Mouse (Mus musculus): ENCODE data around the gene Ap4s1. TPM values are rescaled to one million over a fixed set of nuclear protein-coding genes. Genes with fewer than 3 reads are reported as not detected.

Gene Ap4s1
- total RNA-seq, 2 experiments from 2014 or later = 43.7 to 44.7 TPM

DNA sequence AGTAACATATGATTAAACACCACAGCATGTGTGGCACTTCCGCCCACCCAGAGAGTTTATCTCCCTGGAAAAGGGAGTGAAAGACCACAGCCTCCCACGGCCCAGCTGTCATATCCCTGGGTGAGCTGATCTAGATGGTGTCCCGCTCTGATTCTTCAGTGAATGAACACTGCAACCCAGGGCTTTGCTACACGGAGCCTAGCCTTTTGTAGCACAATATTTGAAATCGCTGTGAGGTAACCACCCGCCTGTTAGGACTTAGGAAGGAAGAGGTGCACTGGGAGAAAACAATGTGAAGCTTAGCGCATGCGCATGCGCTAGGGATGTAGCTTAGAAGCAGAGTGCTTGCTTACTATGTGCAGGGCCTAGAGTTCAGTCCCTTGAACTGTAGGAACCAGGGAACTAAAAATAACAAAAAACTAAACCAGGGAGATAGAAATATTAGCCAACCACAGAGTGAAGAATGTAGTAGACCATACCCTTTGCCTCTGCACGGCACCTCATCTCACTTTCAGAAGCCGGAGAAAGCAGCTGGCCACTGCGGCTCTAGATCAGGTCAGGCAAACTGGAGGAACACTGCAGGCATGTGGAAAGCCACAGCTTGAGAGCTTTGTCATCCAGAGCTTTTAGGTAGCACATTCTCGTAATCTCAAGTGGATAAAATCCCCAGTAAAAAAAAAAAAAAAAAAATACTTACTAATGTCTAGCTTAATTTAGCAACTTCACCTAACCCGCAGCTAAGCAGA lies 18.3 kb downstream of the Ap4s1 start:
- TF ChIP-seq CTCF (conservative IDR thresholded peaks at IDR 0.05) = no peak
- peak overlapping the region; percentile 15; the same call in 1 of the 2 replicates for H3K4me3 ChIP-seq
- H3K27ac ChIP-seq = peak overlapping the region; percentile 62
- peak; percentile 81 to 87 for DNase-seq (ENCODE audit: low spot score in 2 of 2)

DNA sequence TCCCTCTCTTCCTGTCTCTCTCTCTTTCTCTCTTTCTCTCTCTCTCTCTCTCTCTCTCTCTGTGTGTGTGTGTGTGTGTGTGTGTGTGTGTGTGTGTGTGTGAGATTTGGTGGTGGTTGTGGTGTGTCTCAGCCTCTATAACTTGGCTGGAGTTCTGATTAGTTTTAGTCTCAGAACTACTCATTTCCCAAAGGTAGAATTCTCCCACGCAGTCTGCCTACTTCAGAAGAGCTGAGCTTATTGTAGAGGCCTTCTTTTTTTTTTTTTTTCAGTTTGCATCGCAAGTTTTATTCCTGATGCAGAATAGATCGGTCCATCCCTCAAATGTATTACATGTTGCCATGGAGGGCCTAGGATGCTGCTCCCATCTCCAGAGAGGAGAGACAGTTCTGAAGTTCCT lies 18.9 kb downstream of the Ap4s1 start:
- H3K27ac ChIP-seq = no peak overlapping the region
- no peak for DNase-seq (ENCODE audit: low spot score in 2 of 2)
- TF ChIP-seq CTCF (conservative IDR thresholded peaks at IDR 0.05) = no peak
- no peak overlapping the region for H3K4me3 ChIP-seq

DNA sequence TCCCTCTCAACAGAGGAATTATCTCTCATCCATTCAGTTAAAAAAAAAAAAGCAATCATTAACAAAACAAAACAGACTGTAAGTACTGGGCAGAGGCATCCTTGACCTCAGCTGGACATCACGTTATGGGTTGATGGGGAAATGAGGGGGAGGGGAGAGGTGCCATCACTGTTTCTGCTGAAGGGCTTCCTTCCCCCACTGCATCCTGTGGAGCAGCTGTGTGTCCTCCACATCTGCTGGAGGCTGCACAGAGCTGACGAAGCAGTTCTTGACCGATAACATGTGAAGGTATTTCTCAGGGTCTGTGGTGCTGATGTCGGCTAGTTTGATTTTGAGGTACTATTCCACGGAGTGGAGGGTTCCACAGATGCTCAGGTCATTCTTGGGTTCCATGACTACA lies 19.3 kb downstream of the Ap4s1 start:
- H3K4me3 ChIP-seq = no peak overlapping the region
- no peak overlapping the region for H3K27ac ChIP-seq
- no peak for DNase-seq (ENCODE audit: low spot score in 2 of 2)
- no peak for TF ChIP-seq CTCF (conservative IDR thresholded peaks at IDR 0.05)

DNA sequence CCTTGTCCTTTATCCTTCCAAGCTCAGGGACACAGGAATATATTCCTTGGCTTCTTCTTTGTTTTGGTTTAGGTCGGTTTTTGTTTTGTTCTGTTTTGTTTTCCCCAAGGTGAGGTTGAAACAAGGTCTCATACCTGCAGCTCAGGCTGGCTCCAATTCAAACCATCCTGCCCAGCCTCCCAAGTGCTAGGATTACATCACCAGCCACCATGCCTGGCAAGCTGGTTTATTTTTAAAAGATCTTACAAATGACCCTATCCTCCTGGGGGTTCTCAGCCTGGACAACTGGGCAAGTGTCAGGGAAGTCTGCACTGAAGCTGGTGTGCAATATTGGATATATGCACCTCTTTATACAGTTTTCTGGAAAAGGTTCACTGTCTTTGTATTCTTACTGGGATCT lies 21.9 kb downstream of the Ap4s1 start:
- no peak for TF ChIP-seq CTCF (conservative IDR thresholded peaks at IDR 0.05)
- H3K4me3 ChIP-seq = no peak overlapping the region
- H3K27ac ChIP-seq = no peak overlapping the region
- DNase-seq (ENCODE audit: low spot score in 2 of 2) = no peak

DNA sequence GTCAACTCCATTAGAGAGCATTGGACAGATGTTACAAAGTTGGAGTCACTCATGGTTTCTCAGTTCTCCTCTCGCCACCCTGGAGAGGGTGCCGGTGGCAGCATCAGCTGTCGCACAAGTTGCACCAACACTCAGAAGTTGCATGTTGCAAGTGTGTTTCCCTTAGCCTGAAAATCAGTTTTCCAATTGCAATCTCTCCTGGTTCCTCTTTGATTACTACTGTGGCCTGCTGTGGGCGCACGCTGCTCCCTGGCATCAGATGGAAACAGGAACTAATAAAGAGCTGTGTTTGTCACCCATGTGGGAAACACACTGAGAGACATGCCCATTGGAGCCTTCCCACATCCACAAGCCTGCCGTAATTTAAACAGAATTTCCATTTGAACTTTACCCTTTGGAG lies 27.8 kb downstream of the Ap4s1 start:
- no peak overlapping the region for H3K27ac ChIP-seq
- no peak for TF ChIP-seq CTCF (conservative IDR thresholded peaks at IDR 0.05)
- no peak overlapping the region for H3K4me3 ChIP-seq
- no peak for DNase-seq (ENCODE audit: low spot score in 2 of 2)

DNA sequence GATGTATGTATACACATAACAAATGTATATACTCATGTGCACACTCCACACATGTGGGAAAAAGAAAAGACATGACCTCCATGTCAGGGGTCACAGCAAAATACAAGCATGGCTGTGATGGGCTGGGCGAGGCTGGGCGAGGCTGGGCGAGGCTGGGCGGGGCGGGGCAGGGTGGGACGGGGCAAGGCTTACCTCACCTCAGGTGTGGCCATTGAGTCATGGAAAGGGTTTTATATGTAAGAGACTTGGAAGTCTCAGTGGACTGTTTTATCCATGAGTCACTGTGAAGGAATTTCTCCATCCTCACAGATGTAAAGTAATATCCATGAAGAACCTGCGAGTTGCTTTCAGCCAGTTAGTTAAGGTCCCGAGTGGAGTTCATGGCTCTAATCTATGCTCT lies 31.0 kb downstream of the Ap4s1 start:
- no peak for TF ChIP-seq CTCF (conservative IDR thresholded peaks at IDR 0.05)
- DNase-seq (ENCODE audit: low spot score in 2 of 2) = no peak
- H3K27ac ChIP-seq = no peak overlapping the region
- no peak overlapping the region for H3K4me3 ChIP-seq

DNA sequence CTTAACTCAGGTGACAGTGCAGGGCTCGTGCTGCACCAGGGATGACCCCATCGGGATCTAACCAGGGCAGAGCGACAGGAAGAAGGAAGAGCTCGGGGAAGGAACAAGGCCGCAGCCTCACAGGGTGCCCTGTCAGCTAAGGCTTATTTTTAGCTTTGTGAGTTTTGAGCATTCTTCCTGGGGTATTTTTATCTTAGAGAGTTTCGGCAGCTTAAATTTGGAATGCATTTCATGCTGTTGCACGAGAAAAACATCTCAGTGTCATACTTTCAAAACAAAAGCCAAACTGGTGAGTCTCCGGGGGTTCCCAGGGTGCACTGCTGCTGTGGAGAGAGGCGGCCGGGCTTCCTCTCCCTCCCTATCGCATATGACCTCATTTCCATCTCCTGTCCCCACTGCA lies 38.2 kb downstream of the Ap4s1 start:
- peak overlapping the region; percentile 63 for H3K27ac ChIP-seq
- peak overlapping the region; percentile 10; the same call in 1 of the 2 replicates for H3K4me3 ChIP-seq
- DNase-seq (ENCODE audit: low spot score in 2 of 2) = no peak
- TF ChIP-seq CTCF (conservative IDR thresholded peaks at IDR 0.05) = no peak

DNA sequence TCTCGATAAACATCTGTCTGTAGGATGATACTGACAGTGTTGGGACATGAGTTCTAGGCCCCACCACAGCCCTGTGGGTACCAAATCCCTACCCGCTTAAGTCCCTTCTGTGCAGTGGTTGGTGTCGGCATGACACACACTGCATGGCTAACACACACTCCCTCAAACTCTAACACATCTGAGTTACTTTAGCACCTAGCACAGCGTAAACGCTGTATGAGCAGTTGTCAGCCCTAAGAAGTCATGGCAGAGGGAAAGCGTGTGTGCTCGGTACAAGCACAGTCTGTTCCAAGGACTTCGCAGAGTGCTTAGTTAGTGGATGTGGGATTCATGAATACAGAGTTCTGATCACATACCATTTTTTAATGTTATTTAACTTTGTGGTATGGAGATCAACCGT lies 39.0 kb downstream of the Ap4s1 start:
- no peak for TF ChIP-seq CTCF (conservative IDR thresholded peaks at IDR 0.05)
- no peak for DNase-seq (ENCODE audit: low spot score in 2 of 2)
- no peak overlapping the region for H3K4me3 ChIP-seq
- peak overlapping the region; percentile 63; the same call in 1 of the 2 replicates for H3K27ac ChIP-seq

DNA sequence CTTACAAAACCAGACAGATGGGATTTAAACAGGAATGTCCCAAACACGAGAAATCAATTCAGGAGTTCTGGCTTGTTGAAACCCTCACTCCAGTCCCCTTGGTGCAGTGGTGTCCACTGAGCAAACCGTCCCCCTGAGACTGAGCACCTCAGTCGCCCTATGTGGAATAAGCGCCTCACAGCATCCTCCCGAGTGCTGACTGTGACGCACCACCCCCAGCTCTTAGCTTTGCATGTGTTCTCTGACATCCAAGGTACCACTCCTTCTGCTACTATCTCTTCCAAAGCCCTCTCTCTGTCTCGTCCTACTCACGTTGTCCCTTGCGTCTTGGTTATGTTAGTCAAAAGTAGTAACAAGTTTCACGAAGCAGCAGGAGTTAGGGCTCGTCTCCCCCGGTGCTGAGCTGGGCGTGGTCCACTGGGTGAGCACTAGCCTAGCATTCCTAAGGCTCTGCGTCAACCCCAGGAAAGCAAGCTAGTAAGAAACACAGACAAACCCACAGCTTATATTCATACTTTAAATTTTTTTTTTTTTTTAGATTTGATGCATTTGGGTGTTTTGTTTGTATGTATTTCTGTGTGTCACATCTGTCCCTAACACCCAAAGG lies 43.9 kb downstream of the Ap4s1 start:
- DNase-seq (ENCODE audit: low spot score in 2 of 2) = no peak
- no peak for TF ChIP-seq CTCF (conservative IDR thresholded peaks at IDR 0.05)
- Histone ChIP-seq H3K4me3 (no peak overlapping the region), H3K27ac (no peak overlapping the region)

DNA sequence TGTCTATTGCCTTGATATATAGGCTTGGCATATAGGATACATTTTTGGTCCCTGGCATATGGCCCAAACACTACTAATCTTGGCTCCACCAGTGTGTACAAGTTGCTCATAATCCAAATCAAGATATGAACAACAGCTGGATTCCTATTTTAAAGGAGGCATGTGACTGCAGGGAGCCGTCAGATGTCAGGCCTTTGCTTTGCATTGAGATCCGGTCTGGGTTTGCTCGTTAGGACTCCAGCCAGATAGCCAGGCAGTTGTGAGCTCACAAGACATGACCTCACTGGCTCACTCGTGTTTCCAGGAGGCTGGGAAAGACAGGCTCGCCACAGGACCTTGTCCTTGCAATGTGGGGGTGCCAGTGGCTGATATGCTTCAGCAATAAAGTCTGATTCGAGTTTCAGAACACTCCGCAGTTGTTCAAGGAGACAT lies 45.0 kb downstream of the Ap4s1 start:
- no peak for TF ChIP-seq CTCF (conservative IDR thresholded peaks at IDR 0.05)
- Histone ChIP-seq H3K27ac (no peak overlapping the region; the same call in 1 of the 2 replicates), H3K4me3 (no peak overlapping the region)
- DNase-seq (ENCODE audit: low spot score in 2 of 2) = no peak

DNA sequence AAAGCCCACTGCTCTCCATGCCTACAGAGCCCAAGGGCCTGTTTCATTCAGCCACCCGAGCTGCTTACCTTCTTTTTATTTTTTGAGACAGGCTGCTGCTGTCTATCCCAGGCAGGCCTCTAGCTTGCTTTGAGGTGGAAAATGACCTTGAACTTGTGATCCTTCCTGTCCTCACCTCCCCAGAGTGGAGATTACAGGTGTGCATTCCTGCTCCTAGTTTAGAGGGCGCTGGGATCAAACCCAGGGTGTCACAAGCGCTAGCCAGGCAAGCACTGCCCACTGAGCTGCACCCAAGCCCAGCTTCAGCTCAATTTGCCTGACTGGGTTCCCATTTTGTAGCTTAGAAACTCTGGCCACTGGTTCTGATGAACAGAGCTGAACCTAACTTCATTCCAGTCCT lies 45.5 kb downstream of the Ap4s1 start:
- H3K4me3 ChIP-seq = no peak overlapping the region
- no peak for TF ChIP-seq CTCF (conservative IDR thresholded peaks at IDR 0.05)
- no peak for DNase-seq (ENCODE audit: low spot score in 2 of 2)
- no peak overlapping the region; the same call in 1 of the 2 replicates for H3K27ac ChIP-seq

DNA sequence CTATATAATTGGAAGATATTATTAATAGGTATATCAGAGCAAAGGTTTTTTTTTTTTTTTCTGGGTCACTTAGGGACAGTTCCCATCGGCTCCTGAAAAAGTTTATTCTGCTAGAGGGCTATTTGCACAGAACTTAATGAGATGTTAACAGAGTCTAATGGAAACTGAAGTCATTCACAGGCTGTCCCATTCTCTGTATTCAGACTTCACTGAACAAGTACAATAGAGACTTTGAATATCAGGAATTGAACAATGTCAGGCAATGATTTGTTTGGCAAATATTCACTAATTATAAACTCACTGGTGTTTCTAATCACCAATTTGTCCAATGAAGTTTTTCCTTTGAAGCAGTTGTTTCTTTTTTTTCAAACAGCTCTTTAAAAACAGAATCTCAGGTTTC lies 46.0 kb downstream of the Ap4s1 start:
- no peak overlapping the region; the same call in 1 of the 2 replicates for H3K27ac ChIP-seq
- no peak for DNase-seq (ENCODE audit: low spot score in 2 of 2)
- TF ChIP-seq CTCF (conservative IDR thresholded peaks at IDR 0.05) = no peak
- no peak overlapping the region for H3K4me3 ChIP-seq

DNA sequence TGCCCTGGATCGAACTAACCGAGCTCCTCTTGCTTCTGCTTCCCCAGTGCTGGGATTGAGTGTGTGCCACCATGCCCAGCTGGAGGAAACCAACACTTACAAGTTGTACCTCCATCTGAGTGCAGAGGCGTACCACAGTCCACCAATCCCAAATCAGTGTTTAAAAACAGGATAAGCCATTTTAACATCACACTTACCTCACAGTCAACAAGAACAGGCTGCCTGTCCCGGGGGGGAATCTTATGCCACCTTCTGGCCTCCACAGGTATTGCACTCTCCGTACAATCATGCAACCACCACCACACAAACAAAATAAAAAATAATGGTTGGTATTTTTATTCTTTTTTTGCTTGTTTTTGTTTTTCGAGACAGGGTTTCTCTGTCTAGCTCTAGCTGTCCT lies 50.9 kb downstream of the Ap4s1 start:
- no peak for DNase-seq (ENCODE audit: low spot score in 2 of 2)
- Histone ChIP-seq H3K27ac (no peak overlapping the region), H3K4me3 (no peak overlapping the region)
- peak; percentile 84 for TF ChIP-seq CTCF (conservative IDR thresholded peaks at IDR 0.05)

DNA sequence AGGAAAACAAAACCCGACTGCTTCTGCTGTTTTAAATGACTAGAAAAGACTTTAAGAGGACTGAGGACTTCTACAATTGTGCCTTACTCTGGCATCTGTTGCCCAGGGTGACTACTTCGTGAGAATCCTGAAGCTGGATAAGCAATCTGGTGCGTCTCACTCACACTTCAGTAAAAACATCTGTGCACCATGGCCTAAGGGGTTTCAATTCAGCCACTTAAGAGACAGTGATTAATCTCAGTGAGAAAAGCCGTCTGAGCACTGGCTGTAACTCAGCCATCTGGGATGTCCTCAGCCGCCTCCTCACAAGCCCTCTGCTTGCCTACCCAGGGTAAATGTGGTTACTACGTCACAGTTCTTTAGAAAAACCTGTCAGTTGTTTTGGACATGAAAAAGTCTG lies 54.1 kb downstream of the Ap4s1 start:
- no peak overlapping the region for H3K27ac ChIP-seq
- DNase-seq (ENCODE audit: low spot score in 2 of 2) = no peak
- no peak overlapping the region for H3K4me3 ChIP-seq
- no peak for TF ChIP-seq CTCF (conservative IDR thresholded peaks at IDR 0.05)
